Mouse (Mus musculus): ENCODE data around the gene Hnrnpul1.
A peak's percentile ranks its signal among the peaks of the same experiment; 100 is the strongest.
"Not testable (repeated sequence)": the region's sequence is repeated elsewhere in the genome, so short reads cannot be mapped to it uniquely, and the experiment has no call there.

Hnrnpul1 gene

DNA sequence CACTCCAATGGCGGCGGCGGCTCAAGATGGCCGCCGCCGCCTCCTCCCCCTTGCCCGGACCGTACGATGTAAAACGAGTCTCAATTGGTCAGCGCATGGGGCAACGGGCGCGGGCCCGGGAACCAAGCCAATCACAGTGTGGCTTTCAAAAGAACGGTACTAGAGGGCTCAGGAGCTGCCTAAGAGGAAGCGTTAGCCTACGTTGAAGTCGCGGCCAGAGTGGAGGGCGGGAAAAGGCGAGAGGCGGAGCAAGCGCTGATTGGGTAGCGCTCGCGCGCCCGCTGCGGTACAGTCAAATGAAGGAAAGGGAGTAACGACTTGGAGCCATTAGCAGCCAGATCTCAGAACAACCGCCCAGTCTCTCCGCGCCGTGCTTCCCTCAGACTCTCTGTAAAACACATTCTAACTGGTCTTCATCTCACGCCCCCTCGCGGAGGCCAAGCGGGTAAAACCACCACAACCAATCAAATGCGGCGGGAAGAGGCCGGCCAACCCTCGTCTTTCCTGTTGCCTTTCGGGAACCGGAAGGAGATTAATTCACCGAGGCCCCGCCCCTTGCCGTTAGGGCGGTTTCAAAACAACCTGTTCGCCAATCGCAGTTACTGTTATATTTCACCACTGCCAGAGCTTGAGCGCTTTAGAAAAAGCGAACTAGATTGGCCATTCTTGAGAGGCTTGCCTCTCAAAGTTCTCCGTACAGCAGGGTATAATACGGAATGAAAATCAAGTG, at the start of gene Hnrnpul1:
Gene Hnrnpul1 (minus strand): TSS at position 20 of the 730 bp plus-strand sequence.
- DNase-seq (ENCODE audit: low read depth, low spot score): peak; percentile 99

DNA sequence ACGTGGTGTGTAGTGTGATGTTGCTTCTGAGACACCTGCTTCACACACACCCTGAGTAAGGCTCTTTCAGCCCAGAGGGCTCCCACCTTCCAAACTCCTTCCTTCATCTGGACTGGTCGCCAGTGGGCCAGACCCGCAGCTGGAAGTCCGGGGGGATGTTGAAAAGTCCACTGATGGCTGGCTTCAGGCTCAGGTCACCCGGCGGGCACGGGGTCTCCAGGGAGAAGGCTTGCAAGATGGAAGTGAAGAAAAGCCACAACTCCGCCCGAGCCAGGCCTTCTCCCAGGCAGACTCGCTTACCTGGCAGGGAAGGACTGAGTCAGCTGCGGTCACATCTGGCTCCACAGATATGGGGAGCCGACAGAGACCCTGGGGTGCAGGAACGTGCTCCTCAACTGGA, 48.9 kb upstream of the Hnrnpul1 start:
- DNase-seq (ENCODE audit: low read depth, low spot score): no peak

DNA sequence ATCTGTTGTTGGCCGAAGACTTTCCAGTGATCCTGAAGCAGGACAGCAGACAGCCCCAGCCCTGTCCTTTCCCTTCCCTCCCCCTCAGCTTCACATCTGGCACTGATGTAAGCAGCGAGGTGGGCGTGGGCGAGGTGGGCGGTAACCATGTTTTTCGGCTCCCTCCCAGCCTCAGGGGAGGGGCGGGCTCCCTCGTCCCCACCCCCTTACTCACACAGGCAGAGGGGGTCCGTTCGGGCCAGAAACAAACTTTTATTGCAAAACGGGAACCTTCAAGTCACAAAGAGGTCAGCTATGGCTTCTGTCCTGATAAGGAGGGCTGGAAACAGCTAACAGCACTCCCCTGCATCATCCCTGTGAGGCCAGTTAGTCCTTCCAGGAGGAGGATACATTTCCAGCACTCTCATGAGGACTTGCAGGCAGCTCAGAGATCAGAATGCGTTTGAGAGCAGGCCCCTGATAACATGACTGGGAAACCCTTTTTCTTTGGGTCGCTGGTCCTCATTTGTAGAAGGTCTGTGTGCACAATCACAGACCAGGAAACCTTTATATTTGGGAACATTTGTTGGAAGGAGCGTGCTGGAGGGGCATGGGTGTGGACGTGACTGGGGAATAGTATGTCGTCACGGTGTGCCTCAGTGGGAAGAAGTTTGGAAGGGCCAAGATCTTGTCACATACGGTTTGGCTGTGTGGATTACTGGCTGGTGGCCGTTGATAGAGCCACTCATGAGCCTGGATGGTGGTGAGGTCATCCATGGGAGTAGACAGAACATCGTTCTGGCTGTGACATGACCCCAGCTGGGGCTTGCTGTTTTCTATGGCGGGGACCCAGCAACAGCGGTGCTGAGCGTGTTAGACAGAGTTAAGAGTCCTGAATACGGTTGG, 47.9 kb upstream of the Hnrnpul1 start:
- DNase-seq (ENCODE audit: low read depth, low spot score): peak; percentile 77

DNA sequence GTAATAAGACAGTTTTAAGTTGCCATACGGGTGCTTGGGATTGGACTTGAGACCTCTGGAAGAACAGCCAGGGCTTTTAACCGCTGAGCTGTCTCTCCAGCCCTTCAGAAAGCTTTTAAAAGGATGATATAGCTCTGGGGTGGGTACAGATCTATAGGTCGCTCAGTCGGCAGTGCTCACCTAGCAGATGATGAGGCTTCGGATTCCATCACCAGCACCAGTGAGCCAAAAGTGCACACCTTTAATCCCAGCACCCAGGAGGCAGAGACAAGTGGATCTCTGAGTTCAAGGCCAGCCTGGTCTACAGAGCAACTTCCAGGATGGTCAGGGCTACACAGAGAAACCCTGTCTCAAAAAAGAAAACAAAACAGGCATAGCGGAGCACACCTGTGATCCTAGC, 46.5 kb upstream of the Hnrnpul1 start:
- no peak for DNase-seq (ENCODE audit: low read depth, low spot score)

DNA sequence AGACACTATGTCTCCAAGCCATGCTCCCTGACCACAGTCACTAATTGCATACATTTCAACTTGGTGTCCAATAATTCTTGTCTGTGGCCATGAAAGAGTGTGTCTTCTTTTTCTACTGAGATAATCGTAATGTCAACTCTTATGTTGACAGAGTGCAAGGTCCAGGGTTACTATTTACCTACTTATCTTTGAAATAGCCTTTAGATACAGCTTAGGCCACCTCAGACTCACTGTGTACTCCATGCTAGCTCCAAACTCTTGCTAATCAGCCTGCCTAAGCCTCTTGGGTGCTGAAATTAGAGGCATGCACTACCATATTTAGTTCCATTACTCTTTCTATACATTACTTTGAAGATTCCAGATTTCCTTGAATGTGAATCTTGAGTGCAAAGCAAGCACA, 44.8 kb upstream of the Hnrnpul1 start:
- DNase-seq (ENCODE audit: low read depth, low spot score): no peak

DNA sequence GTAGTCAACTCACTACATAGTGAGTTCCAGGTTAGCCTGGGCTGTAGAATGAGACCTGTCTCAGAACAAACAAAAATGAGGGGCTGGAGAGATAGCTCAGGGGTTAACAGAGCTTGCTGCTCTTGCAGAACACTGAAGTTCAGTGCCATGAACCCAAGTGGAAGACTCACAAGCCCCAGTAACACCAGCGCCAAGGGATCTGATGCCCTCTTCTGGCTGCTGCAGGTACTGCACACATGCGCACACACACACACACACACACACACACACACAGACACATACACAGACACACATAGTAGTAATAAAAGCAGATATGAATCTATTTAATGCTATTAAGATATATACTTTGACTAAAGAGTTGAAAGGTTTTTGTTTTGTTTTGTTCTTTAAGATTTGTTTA, 44.0 kb upstream of the Hnrnpul1 start:
- DNase-seq (ENCODE audit: low read depth, low spot score): peak; percentile 69

DNA sequence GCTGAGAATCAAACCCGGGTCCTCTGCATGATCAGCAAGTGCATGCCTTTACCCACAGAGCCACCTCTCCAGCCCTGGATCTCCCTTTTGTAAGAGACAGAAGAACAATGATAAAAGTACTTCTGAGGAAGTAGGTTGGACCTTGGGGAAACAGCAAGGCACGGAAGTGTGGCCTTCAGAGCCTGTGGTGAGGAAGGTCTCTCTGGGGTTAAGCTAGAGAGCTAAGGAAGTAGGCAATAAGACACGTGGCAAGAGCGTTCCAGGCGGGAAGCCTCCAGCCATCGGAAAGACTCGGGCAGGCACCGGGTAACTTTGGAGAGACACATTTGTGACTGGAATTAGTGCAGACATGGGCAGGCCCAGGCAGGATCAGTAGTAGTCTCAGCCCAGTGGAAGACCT, 40.2 kb upstream of the Hnrnpul1 start:
- DNase-seq (ENCODE audit: low read depth, low spot score): no peak

DNA sequence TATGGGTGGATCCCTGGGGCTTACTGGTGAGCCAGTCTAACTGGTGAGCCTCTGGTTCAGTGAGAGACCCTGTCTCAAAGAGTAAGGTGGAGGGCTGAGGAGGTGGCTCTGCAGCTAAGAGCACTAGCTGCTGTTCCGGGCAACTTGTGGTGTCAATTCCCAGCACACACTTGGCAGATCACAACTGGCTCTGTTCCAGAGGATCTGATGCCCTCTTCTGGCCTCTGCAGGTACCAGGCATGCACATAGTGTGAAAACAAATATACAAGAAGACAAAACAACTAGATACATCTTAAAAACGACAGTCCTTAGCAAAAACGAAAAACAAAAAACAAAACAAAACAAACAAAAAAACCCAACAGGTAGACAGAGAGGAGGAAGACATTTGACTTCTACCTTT, 39.1 kb upstream of the Hnrnpul1 start:
- peak; percentile 68 for DNase-seq (ENCODE audit: low read depth, low spot score)

DNA sequence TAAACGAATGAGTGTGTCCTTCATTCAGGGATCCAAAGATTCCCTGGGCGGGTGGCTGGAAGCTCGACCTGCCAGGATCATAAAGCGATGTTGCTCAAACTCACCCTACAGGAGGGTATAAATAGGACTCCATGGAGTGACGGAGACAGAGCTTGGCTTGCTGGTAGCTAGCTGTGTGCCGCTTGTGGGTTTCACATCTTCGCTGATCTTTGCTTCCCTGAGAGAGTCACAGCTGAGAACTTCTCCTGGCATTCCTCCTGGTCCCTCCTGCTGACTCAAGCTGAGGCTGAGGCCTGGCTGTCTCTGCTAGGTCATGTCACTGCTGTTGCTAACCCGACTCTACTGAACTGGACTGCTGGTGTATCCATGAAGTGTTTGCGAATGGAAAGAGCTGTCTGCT, 38.4 kb upstream of the Hnrnpul1 start:
- not testable (repeated sequence) for DNase-seq (ENCODE audit: low read depth, low spot score)

DNA sequence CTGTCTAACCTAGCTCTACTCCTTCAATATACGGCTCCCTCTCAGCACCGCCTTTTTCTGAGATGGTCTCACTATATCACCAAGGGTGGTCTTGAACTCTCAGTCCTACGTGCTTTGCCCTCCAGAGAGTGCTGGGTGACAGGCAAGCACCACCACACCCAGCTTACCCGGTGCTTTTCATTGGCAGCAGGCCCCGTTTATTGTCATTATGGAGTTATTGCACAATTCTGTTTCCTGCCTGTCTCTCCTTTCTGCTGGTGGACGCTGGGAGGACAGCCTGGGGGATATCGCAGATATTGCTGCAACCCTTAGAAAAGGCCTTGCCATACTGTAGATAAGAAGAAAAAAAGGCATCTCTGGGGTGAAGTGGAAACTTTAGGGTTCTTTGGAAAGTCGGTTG, 36.1 kb upstream of the Hnrnpul1 start:
- DNase-seq (ENCODE audit: low read depth, low spot score): no peak

DNA sequence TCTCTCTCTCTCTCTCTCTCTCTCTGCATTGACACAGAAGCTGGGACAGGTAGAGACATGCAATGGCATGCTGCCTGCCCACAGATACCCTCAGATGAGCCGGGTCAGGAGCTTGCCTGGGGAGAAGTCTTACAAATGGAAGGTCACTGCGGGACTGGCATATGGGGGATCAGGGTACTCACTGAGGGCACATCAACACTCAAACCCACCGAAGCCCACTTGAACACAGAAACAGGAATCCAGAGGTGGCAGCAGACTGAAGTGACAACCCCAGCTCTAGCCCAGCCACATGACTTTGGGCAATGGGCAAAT, 34.5 kb upstream of the Hnrnpul1 start:
- no peak for DNase-seq (ENCODE audit: low read depth, low spot score)

DNA sequence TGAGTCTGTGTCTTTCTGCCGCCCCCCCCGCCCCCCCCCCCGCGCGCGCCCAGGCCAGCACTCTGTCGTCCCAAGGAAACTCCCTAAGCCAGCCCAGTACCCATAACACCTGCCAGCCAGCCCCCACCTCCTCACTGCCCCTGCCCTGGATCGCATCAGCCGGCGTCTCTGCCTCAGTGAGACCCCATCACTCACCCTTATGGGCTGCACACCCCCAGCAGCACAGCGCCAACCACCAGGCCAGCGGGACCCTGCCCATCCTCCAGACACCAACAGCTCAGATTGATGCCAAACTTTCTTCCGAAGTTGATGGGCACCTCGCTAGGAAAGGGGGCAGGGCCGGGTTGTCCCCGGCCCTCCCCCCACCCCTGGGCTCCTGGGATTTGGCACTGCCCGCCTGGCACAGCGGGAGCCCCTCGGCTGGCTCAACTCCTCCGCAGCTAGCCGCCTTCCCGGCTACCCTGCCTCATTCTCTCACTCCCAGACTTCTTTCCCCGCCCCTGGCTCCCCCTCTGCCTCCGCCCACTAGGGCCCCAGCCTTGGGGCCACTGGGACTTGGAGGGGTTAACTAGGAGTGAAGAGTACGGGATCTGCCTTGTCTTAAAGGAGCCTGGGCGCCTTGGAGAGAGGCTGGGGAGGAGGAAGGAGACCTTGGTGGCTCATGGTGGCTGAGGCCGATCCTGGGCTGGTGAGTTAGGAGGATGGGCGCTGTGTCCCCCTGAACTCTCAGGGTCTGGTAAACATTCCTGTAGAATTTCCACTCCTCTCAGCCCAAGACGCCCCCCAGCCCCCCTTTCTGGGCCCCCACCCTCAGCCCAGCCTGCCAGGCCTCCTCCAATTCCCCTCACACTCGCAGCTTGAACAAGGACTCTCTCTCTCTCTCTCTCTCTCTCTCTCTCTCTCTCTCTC, 33.9 kb upstream of the Hnrnpul1 start, which contains the start of gene Axl:
Gene Axl (minus strand): TSS at position 486 of the 909 bp plus-strand sequence.
- DNase-seq (ENCODE audit: low read depth, low spot score): peak; percentile 57

DNA sequence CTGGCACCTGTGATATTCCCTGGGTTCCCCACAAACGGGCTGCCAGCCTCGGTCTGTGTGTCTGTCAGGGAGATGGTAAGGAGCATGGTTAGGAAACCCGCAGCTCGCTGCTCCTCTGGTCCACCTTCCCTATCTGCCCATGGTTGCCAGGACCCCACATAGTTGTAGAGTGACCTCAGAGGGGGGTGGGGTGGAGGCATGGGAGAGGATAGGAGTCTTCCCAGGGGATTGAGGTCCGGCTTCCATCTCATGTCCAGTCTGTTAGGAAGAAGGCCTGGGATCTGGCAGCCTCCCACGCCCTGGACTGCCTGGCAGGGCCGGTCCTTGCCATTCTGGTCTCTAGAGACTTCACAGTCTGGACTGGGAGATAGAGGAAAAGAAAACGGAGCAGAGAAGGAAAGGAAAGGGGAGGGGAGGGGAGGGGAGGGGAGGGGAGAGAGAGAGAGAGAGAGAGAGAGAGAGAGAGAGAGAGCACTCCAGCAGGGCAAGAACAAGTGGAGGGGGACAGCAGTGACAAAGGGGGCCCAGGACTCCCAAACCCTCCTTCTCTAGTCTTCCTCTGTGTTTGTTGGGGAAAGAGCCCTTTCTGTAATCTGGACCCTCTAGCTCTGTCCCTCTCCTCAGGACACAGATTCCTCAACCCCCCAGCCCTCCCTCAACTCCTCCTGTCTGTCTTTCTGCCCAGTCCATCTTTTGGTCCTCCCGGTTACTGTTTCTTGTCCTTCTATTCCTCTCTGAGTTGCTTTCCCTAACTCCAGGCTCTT, 33.1 kb upstream of the Hnrnpul1 start:
- DNase-seq (ENCODE audit: low read depth, low spot score): no peak

DNA sequence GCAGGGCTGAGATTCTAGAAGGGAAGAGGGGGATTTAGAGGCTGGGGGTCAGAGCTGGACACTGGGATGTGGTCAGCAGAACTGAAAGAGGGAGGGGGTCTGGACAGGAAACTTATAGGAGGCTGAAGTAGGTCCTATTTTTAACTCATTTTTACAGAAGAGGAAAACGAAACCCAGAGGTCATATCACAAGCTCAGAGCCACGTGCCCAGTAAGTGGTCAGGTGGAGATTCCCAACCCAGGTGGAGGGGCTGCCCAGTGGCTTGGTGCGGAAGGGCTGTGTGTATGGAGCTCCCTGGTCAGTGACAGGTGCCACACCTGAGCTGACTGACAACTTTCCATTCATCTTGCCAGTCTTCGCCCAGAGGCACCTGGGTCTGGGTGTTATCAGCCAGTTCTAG, 32.4 kb upstream of the Hnrnpul1 start:
- no peak for DNase-seq (ENCODE audit: low read depth, low spot score)

DNA sequence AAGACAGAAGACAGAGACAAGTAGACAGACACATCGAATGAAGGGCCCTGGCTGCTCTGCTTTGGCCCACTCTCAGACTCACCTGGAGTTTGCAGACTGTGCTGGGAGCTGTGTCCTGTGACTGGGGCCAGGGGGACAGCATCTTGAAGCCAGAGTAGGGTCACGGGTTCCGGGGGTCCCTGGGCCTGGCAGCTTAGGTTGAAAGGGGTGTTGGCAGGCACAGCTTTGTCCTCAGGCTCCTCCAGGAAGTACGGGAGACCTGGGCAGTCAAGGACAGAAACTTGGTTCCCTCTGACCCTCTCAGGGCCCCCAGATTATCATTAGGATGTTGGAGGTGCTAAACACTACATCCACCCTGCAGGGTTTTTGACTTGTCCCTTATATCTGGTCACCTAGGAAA, 31.2 kb upstream of the Hnrnpul1 start:
- DNase-seq (ENCODE audit: low read depth, low spot score): no peak

DNA sequence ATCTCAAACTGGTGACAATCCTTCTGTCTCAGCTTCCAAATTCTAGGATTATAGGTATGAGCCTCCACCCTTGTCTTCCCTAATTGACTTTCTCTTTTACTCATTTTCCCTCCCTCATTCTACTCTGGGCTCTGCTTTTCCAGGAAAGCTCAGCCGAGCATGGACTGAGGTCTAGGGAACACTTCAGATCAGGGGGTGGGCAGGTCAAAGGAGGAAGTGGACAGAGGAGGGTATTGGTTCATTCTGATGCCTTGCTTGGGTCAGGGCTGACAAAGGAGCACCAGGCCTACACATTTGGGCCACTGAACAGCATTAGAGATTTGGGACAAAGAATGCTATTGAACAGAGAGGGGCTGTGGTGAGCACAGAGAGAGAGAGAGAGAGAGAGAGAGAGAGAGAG, 30.3 kb upstream of the Hnrnpul1 start:
- no peak for DNase-seq (ENCODE audit: low read depth, low spot score)

DNA sequence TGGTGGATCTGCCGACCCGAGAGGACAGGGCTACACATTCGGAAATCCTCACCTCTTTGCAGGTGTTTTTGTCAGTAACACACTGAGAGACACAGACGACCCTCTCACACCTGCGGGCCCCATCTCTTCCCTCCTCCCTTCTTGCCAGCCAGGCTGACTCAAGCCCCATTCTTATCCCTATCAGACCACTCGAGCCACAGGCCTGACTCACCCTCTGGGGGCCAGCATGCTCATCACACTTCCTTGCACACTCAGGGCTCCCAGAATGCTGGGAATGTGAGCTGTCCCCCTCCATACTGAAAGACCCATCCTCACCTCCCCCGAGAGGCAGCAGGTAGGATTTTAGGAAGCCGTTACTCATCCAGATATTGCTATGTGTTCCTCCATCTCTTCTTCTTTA, 29.2 kb upstream of the Hnrnpul1 start:
- DNase-seq (ENCODE audit: low read depth, low spot score): no peak

DNA sequence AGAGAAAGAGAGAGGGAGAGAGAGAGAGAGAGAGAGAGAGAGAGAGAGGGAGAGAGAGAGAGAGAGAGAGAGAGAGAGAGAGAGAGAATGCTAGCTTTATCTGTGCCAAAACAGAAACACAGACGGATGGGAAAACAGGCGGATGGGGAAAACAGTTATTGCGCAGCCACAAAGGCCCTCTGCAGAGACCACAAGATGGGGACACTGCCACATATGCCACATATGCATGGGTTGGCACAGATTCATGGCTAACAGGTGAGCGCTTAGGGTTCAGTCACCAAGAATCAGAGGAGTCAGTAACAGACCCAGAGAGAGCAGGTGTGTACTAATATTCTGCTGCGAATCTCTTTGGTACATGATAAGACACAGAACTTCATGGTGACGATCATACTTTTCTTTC, 28.2 kb upstream of the Hnrnpul1 start:
- DNase-seq (ENCODE audit: low read depth, low spot score): no peak

DNA sequence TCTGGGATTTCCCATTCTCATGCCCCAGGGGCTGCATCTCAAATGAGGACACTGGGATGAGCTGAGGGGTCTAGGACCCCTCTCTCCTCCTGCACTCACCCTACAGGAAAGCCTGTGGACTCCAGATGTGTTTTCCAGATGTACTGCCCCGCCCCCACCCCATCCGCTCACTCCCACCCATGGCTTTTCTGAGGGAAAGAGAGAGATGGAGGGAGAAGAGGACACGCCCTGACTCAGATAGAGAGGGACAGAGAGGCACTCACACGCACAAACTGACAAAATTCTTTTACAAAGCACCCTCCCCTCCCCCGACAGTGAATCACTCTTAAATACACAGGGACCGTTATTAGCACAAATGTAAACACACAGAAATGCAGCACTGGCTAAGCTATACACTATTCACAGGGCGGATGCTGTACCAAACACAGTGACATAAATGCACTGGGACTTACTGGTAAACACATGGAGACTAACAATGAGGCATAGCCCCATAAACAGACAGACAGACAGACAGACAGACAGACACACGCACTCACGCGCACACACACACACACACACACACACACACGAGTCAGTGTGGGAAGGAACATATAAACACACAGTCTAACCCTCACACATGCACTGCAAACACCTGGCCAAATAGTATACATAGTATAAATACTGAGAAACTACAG, 27.5 kb upstream of the Hnrnpul1 start:
- DNase-seq (ENCODE audit: low read depth, low spot score): peak; percentile 50

DNA sequence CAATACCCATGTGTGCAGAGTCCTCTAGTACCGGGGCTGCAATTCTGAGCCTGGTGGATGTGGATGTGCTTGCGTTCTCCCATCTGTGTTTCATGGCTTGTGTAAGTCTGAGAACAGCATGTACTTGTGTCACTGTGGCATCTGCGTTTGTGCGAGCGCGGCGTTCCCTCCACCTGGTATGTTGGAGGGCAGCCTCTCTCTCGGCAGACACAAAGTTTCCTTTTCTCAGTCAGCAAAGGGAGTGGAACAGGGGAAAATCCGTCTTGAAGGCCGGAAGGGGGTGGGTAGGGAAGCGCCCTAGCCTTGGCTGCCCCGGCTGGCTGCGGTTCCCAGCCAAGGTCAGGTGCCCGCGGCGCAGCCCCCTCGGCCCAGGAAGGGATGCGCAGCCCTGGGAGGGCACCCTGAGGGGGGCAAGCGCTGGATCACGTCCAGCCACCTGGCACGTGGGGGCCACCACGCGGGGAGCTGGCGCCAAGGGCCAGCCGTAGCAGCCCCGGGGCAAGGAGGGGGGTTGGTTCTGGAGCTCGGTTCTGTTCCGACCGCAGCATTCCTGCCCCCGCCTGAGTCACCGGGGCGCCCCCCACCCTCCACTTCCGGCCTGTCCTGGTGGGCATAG, 26.9 kb upstream of the Hnrnpul1 start:
- peak; percentile 42 for DNase-seq (ENCODE audit: low read depth, low spot score)
